Mouse (Mus musculus) CD8-positive naive resting alpha-beta T cell, adult 57 days (primary cell): ENCODE data around the gene Homer1. TPM values are rescaled to one million over a fixed set of nuclear protein-coding genes. Genes with fewer than 3 reads are reported as not detected.

Source experiments
- total RNA-seq: library from RNA; stranded (reverse); gene quantifications from one replicate; pipeline ENCODE4 v1.2.4, GENCODE M21; 2023

Gene Homer1
- 25.4 TPM for total RNA-seq

DNA sequence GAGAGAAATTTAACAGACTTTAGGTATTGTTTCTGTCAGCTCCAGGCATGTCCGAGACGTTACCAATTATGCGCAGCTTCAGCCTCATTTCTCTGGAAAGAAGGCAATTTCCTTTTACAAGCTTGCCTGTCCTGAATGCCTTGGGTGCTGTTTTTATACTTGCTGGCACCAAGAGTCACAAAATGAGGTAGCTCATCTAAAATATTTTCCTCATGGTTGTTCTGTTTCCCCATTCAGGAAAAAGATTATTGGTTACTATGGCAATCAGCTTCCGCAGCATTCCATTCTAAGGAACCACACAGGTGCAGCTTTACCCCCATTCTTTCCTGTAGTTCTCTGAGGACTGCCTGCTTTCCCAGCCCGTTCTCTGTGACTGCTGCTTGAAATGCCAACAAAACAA lies at the start of gene Homer1:
TSS of gene Homer1 (plus strand) at position 320 of the 400 bp plus-strand sequence.

Other genes with a start within 250 kb of the Homer1 start
- gene Cmya5, start 154.9 kb upstream of the Homer1 start, total RNA-seq: 0.15 TPM
- gene Tent2, start 107.2 kb upstream of the Homer1 start, total RNA-seq: 83.9 TPM
- 94.9 TPM for gene Jmy, start 200.2 kb downstream of the Homer1 start, total RNA-seq